Mouse (Mus musculus) adrenal gland, adult 18-20 months (tissue): ENCODE measurements around the gene Lekr1. TPM values are rescaled to one million over a fixed set of nuclear protein-coding genes. Genes with fewer than 3 reads are reported as not detected.

Experiments
- DNase-seq, 2 experiments: peaks; one replicate each; pipeline ENCODE4 v3.0.0; 2021 to 2022; ENCODE audit warnings: low spot score in 2 of 2
- long read RNA-seq, 2 experiments: library from polyadenylated mRNA; stranded (forward); transcript quantifications; one replicate each; pipeline ENCODE4 v2.0.0; 2021
- total RNA-seq, 2 experiments: library from RNA; stranded (reverse); gene quantifications; 1 replicate in 1 of 2; 2 replicates in 1 of 2; pipeline ENCODE4 v1.2.3; 2021

The Lekr1 gene
- 1 to 10 TPM; 2.5 to 3.1 TPM for total RNA-seq
- long read RNA-seq, experiment 1, partial matches to known transcripts = 0 of 2 reads
- long read RNA-seq, experiment 1, other reads (novel, unspliced or antisense) = 0 of 2 reads
- long read RNA-seq, experiment 2, partial matches to known transcripts = 0 of 2 reads
- long read RNA-seq, experiment 2, other reads (novel, unspliced or antisense) = 0 of 2 reads

- peak; percentile 90 to 93 for DNase-seq
These were observed at the start of gene Lekr1 for GRCm38 (mm10) chr3:65665977-65666766. Gene Lekr1 (plus strand): TSS chr3:65666228.

GRCm38 (mm10) chr3:65617507-65617906 lies 48.5 kb upstream of the Lekr1 start:
- no peak for DNase-seq

- DNase-seq = no peak
These were observed 46.7 kb upstream of the Lekr1 start for GRCm38 (mm10) chr3:65619340-65619739.

- no peak for DNase-seq
These were observed 43.0 kb upstream of the Lekr1 start for GRCm38 (mm10) chr3:65623057-65623456.

- DNase-seq = no peak
These were observed 40.3 kb upstream of the Lekr1 start for GRCm38 (mm10) chr3:65625496-65626289.

GRCm38 (mm10) chr3:65626290-65626914 lies 39.6 kb upstream of the Lekr1 start:
- no peak for DNase-seq

- no peak for DNase-seq
These were observed 38.9 kb upstream of the Lekr1 start for GRCm38 (mm10) chr3:65627021-65627706.

- no peak for DNase-seq
These were observed 38.4 kb upstream of the Lekr1 start for GRCm38 (mm10) chr3:65627707-65628028.

- no peak for DNase-seq
These were observed 36.4 kb upstream of the Lekr1 start for GRCm38 (mm10) chr3:65629565-65630112.

GRCm38 (mm10) chr3:65633604-65634003 lies 32.4 kb upstream of the Lekr1 start:
- DNase-seq = no peak

- peak in 1 of 2 experiments; percentile 5 for DNase-seq
These were observed 30.0 kb upstream of the Lekr1 start for GRCm38 (mm10) chr3:65635983-65636382.

- no peak for DNase-seq
These were observed 28.7 kb upstream of the Lekr1 start for GRCm38 (mm10) chr3:65637313-65637712.

GRCm38 (mm10) chr3:65638896-65639295 lies 27.1 kb upstream of the Lekr1 start:
- DNase-seq = no peak

GRCm38 (mm10) chr3:65639454-65640014 lies 26.5 kb upstream of the Lekr1 start:
- DNase-seq = no peak

GRCm38 (mm10) chr3:65642959-65643358 lies 23.1 kb upstream of the Lekr1 start:
- no peak for DNase-seq

- DNase-seq = no peak
These were observed 22.4 kb upstream of the Lekr1 start for GRCm38 (mm10) chr3:65643654-65644053.

GRCm38 (mm10) chr3:65647592-65647991 lies 18.4 kb upstream of the Lekr1 start:
- DNase-seq = no peak

- DNase-seq = no peak
These were observed 17.1 kb upstream of the Lekr1 start for GRCm38 (mm10) chr3:65648913-65649312.

GRCm38 (mm10) chr3:65650156-65650815 lies 15.7 kb upstream of the Lekr1 start:
- DNase-seq = no peak
